Mouse (Mus musculus): ENCODE data around the gene Arhgap27.
"Not testable (repeated sequence)": the region's sequence is repeated elsewhere in the genome, so short reads cannot be mapped to it uniquely, and the experiment has no call there.

The Arhgap27 gene

GRCm38 (mm10) chr11:103307910-103308309 is 55.6 kb downstream of the Arhgap27 start:
- in situ Hi-C loops (cut with MboI, MseI): no loop called here

GRCm38 (mm10) chr11:103304525-103304924 is 59.0 kb downstream of the Arhgap27 start:
- in situ Hi-C loops (cut with MboI, MseI): no loop called here

GRCm38 (mm10) chr11:103294772-103295171 is 68.7 kb downstream of the Arhgap27 start:
- in situ Hi-C loops (cut with MboI, MseI): no loop called here

- in situ Hi-C loops (cut with MboI, MseI): no loop called here
These were observed 69.4 kb downstream of the Arhgap27 start for GRCm38 (mm10) chr11:103294066-103294465.

GRCm38 (mm10) chr11:103292890-103293287 is 70.6 kb downstream of the Arhgap27 start:
- in situ Hi-C loops (cut with MboI, MseI): no loop called here

GRCm38 (mm10) chr11:103292152-103292889 is 71.2 kb downstream of the Arhgap27 start:
- in situ Hi-C loops (cut with MboI, MseI): no loop called here

GRCm38 (mm10) chr11:103290841-103291240 is 72.7 kb downstream of the Arhgap27 start:
- in situ Hi-C loops (cut with MboI, MseI): not testable (repeated sequence)

- in situ Hi-C loops (cut with MboI, MseI): no loop called here
These were observed 75.1 kb downstream of the Arhgap27 start for GRCm38 (mm10) chr11:103288291-103288963.

- in situ Hi-C loops (cut with MboI, MseI): no loop called here
These were observed 76.6 kb downstream of the Arhgap27 start for GRCm38 (mm10) chr11:103286910-103287309.

- in situ Hi-C loops (cut with MboI, MseI): no loop called here
These were observed 77.5 kb downstream of the Arhgap27 start for GRCm38 (mm10) chr11:103285951-103286350.

GRCm38 (mm10) chr11:103285276-103285675 is 78.2 kb downstream of the Arhgap27 start:
- in situ Hi-C loops (cut with MboI, MseI): no loop called here

GRCm38 (mm10) chr11:103281784-103282183 is 81.7 kb downstream of the Arhgap27 start:
- in situ Hi-C loops (cut with MboI, MseI): no loop called here
